Mouse (Mus musculus): ENCODE data around the gene Ttc39b.

- no peak for TF ChIP-seq CTCF (IDR thresholded peaks at IDR 0.05; ENCODE audit: low read depth)
- no peak for TF ChIP-seq EP300 (optimal IDR thresholded peaks at IDR 0.05)
These were observed 57.9 kb downstream of the Ttc39b start for GRCm38 (mm10) chr4:83265926-83266692.

Data from stomach, postnatal 0 days (tissue).